Mouse (Mus musculus) kidney, adult 2 months (tissue): ENCODE results near the gene Wars2.

Source experiments
- CTCF ChIP-seq: fragments of 200-500 bp; conservative IDR thresholded peaks from 2 replicates; pipeline ENCODE4 v1.5.1; 2011; ENCODE audit warnings: low read depth, mild to moderate bottlenecking, control low read depth, low read length, moderate library complexity, mixed read lengths; ENCODE audit not compliant: insufficient read depth, insufficient read length
- POLR2A ChIP-seq: fragments of 200-500 bp; IDR thresholded peaks from one replicate; pipeline ENCODE4 v1.6.1; 2011; ENCODE audit warnings: low read depth, low read length, control low read depth

GRCm38 (mm10) chr3:99111214-99111608, 29.7 kb upstream of the Wars2 start:
- TF ChIP-seq POLR2A (no peak), CTCF (no peak)
